Mouse (Mus musculus) colon, adult 2 months (tissue): Measurements from ENCODE around the gene Gm28576. TPM values are rescaled to one million over a fixed set of nuclear protein-coding genes. Genes with fewer than 3 reads are reported as not detected.

Source experiments
- polyA plus RNA-seq: library from polyadenylated mRNA; depleted of rRNA; stranded (reverse); fragments of >200 nt; gene quantifications from 2 replicates; pipeline ENCODE4 v1.2.3, GENCODE M21; 2012; rRNA removed

The Gm28576 gene
- not detected in 2 replicates for polyA plus RNA-seq

GRCm38 (mm10) chrY:7722641-7723040, at the start of gene Gm28576:
Gene Gm28576 (plus strand): TSS chrY:7722941.

Other genes with a start within 250 kb of the Gm28576 start
- gene Gm20826, start 84.5 kb upstream of the Gm28576 start, polyA plus RNA-seq, result not detected in 2 replicates